Mouse (Mus musculus): Measurements from ENCODE around the gene Olfr1309. TPM values are rescaled to one million over a fixed set of nuclear protein-coding genes. Genes with fewer than 3 reads are reported as not detected.

Gene Olfr1309
- polyA plus RNA-seq, 2 experiments, result not detected

DNA sequence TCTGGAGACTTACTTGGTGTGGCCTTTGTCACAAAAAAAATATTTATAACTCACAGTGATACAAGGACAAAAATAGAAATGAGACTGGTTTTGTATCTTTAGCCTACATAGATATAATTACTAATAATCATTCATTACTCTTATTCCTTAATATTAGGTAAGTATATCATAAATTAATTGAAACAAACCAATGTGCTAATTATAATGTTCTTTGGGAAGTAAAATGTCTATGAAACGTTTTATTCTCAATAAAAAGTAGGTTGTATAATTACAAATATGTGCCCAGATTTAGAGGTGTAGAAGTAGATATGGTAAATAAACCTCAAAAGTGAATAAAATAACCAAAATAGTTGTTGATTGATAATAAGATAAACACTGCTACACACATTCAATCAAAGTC lies 25.2 kb downstream of the Olfr1309 start, which contains the start of gene Olfr1308:
Olfr1308 (minus strand) TSS at position 101 of the 400 bp plus-strand sequence.
- Histone ChIP-seq H3K4me3 (ENCODE audit: insufficient read depth in 1 of 2, low read depth in 2 of 2, low read length in 2 of 2) (no peak within 1 kb of the TSS), H3K4me1 (replicated peaks; ENCODE audit: control insufficient read depth in 2 of 2, insufficient read depth in 2 of 2, low read length in 1 of 2) (no peaks in the 10 kb centered on the region), H3K9ac (replicated peaks) (no peak within 1 kb of the TSS), H3K9me3 (ENCODE audit: control insufficient read depth, low read length) (no peaks in the 10 kb centered on the region), H3K27ac (no peak within 1 kb of the TSS), H3K27me3 (ENCODE audit: control insufficient read depth, insufficient read depth, low read length) (no peaks in the 10 kb centered on the region), H3K4me2 (ENCODE audit: low read depth) (no peak within 1 kb of the TSS), H3K36me3 (replicated peaks; ENCODE audit: control insufficient read depth, insufficient read depth, low read depth) (no peaks in the 10 kb centered on the region)
- no peak for TF ChIP-seq CTCF (IDR thresholded peaks at IDR 0.05; ENCODE audit: low read depth)
- TF ChIP-seq EP300 (IDR thresholded peaks at IDR 0.05; ENCODE audit: low read depth), result no peak
- DNase-seq (ENCODE audit: low read depth in 3 of 3, low spot score in 3 of 3) (no peak), ATAC-seq (ENCODE audit: insufficient read depth) (no peak)
- 17% methylated on average over 1 of the region's 1 CpGs for WGBS (ENCODE audit: insufficient replicate concordance)

- Histone ChIP-seq H3K36me3 (replicated peaks; ENCODE audit: control insufficient read depth, insufficient read depth, low read depth) (no peaks in the 10 kb centered on the region), H3K4me2 (ENCODE audit: low read depth) (no peak within 1 kb of the TSS), H3K9me3 (ENCODE audit: control insufficient read depth, low read length) (no peaks in the 10 kb centered on the region), H3K27ac (no peak within 1 kb of the TSS), H3K4me3 (ENCODE audit: insufficient read depth in 1 of 2, low read depth in 2 of 2, low read length in 2 of 2) (no peak within 1 kb of the TSS), H3K4me1 (replicated peaks; ENCODE audit: control insufficient read depth in 2 of 2, insufficient read depth in 2 of 2, low read length in 1 of 2) (no peaks in the 10 kb centered on the region), H3K27me3 (ENCODE audit: control insufficient read depth, insufficient read depth, low read length) (no peaks in the 10 kb centered on the region), H3K9ac (replicated peaks) (no peak within 1 kb of the TSS)
- DNase-seq (ENCODE audit: low read depth in 3 of 3, low spot score in 3 of 3) (no peak), ATAC-seq (ENCODE audit: insufficient read depth) (no peak)
- TF ChIP-seq CTCF (IDR thresholded peaks at IDR 0.05; ENCODE audit: low read depth) (no peak), EP300 (IDR thresholded peaks at IDR 0.05; ENCODE audit: low read depth) (no peak)
- whole genome bisulfite sequencing (ENCODE audit: insufficient replicate concordance), result 51% methylated on average over 1 of the region's 1 CpGs
Measured at GRCm38 (mm10) chr2:111949340-111949739, 40.7 kb downstream of the Olfr1309 start, which contains the start of gene Olfr1307. TSS of gene Olfr1307 (minus strand) at chr2:111949440.

Other genes starting within 250 kb of the Olfr1309 start
- not detected in 2 replicates for gene Olfr1301, start 239.3 kb downstream of the Olfr1309 start, polyA plus RNA-seq (2012; rRNA removed)
- gene Olfr1301, start 239.3 kb downstream of the Olfr1309 start, polyA plus RNA-seq (2014; fragmentation: Nextera tagmentation; extraction: Ambion mirVana), result not detected in 2 replicates
- gene Olfr1302, start 212.9 kb downstream of the Olfr1309 start, polyA plus RNA-seq (2012; rRNA removed), result not detected in 2 replicates
- gene Olfr1302, start 212.9 kb downstream of the Olfr1309 start, polyA plus RNA-seq (2014; fragmentation: Nextera tagmentation; extraction: Ambion mirVana), result not detected in 2 replicates
- not detected in 2 replicates for gene Olfr1303, start 169.9 kb downstream of the Olfr1309 start, polyA plus RNA-seq (2012; rRNA removed)
- gene Olfr1303, start 169.9 kb downstream of the Olfr1309 start, polyA plus RNA-seq (2014; fragmentation: Nextera tagmentation; extraction: Ambion mirVana), result not detected in 2 replicates
- gene Olfr1305, start 113.1 kb downstream of the Olfr1309 start, polyA plus RNA-seq (2012; rRNA removed), result not detected in 2 replicates
- not detected in 2 replicates for gene Olfr1305, start 113.1 kb downstream of the Olfr1309 start, polyA plus RNA-seq (2014; fragmentation: Nextera tagmentation; extraction: Ambion mirVana)
- gene Olfr1306, start 74.0 kb downstream of the Olfr1309 start, polyA plus RNA-seq (2012; rRNA removed), result not detected in 2 replicates
- not detected in 2 replicates for gene Olfr1306, start 74.0 kb downstream of the Olfr1309 start, polyA plus RNA-seq (2014; fragmentation: Nextera tagmentation; extraction: Ambion mirVana)
- not detected in 2 replicates for gene Olfr1307, start 40.8 kb downstream of the Olfr1309 start, polyA plus RNA-seq (2012; rRNA removed)
- gene Olfr1307, start 40.8 kb downstream of the Olfr1309 start, polyA plus RNA-seq (2014; fragmentation: Nextera tagmentation; extraction: Ambion mirVana), result not detected in 2 replicates
- not detected in 2 replicates for gene Olfr1308, start 25.3 kb downstream of the Olfr1309 start, polyA plus RNA-seq (2012; rRNA removed)
- gene Olfr1308, start 25.3 kb downstream of the Olfr1309 start, polyA plus RNA-seq (2014; fragmentation: Nextera tagmentation; extraction: Ambion mirVana), result not detected in 2 replicates
- gene Olfr1310, start 22.4 kb upstream of the Olfr1309 start, polyA plus RNA-seq (2012; rRNA removed), result not detected in 2 replicates
- gene Olfr1310, start 22.4 kb upstream of the Olfr1309 start, polyA plus RNA-seq (2014; fragmentation: Nextera tagmentation; extraction: Ambion mirVana), result not detected in 2 replicates
- gene Olfr1311, start 34.1 kb upstream of the Olfr1309 start, polyA plus RNA-seq (2012; rRNA removed), result not detected in 2 replicates
- gene Olfr1311, start 34.1 kb upstream of the Olfr1309 start, polyA plus RNA-seq (2014; fragmentation: Nextera tagmentation; extraction: Ambion mirVana), result not detected in 2 replicates
- not detected in 2 replicates for gene Olfr1312, start 60.0 kb upstream of the Olfr1309 start, polyA plus RNA-seq (2012; rRNA removed)
- gene Olfr1312, start 60.0 kb upstream of the Olfr1309 start, polyA plus RNA-seq (2014; fragmentation: Nextera tagmentation; extraction: Ambion mirVana), result not detected in 2 replicates
- gene Olfr1313, start 87.6 kb upstream of the Olfr1309 start, polyA plus RNA-seq (2012; rRNA removed), result not detected in 2 replicates
- not detected in 2 replicates for gene Olfr1313, start 87.6 kb upstream of the Olfr1309 start, polyA plus RNA-seq (2014; fragmentation: Nextera tagmentation; extraction: Ambion mirVana)
- gene Olfr1314, start 106.5 kb upstream of the Olfr1309 start, polyA plus RNA-seq (2012; rRNA removed), result not detected in 2 replicates
- not detected in 2 replicates for gene Olfr1314, start 106.5 kb upstream of the Olfr1309 start, polyA plus RNA-seq (2014; fragmentation: Nextera tagmentation; extraction: Ambion mirVana)
- not detected in 2 replicates for gene Olfr1315-ps1, start 125.2 kb upstream of the Olfr1309 start, polyA plus RNA-seq (2012; rRNA removed)
- not detected in 2 replicates for gene Olfr1315-ps1, start 125.2 kb upstream of the Olfr1309 start, polyA plus RNA-seq (2014; fragmentation: Nextera tagmentation; extraction: Ambion mirVana)
- not detected in 2 replicates for gene Olfr1316, start 144.7 kb upstream of the Olfr1309 start, polyA plus RNA-seq (2012; rRNA removed)
- not detected in 2 replicates for gene Olfr1316, start 144.7 kb upstream of the Olfr1309 start, polyA plus RNA-seq (2014; fragmentation: Nextera tagmentation; extraction: Ambion mirVana)
- gene Olfr1317, start 150.0 kb upstream of the Olfr1309 start, polyA plus RNA-seq (2012; rRNA removed), result not detected in 2 replicates
- not detected in 2 replicates for gene Olfr1317, start 150.0 kb upstream of the Olfr1309 start, polyA plus RNA-seq (2014; fragmentation: Nextera tagmentation; extraction: Ambion mirVana)
- gene Olfr1318, start 163.9 kb upstream of the Olfr1309 start, polyA plus RNA-seq (2012; rRNA removed), result not detected in 2 replicates
- gene Olfr1318, start 163.9 kb upstream of the Olfr1309 start, polyA plus RNA-seq (2014; fragmentation: Nextera tagmentation; extraction: Ambion mirVana), result not detected in 2 replicates
- gene Lpcat4, start 249.2 kb upstream of the Olfr1309 start, polyA plus RNA-seq (2012; rRNA removed), result 2.4 and 2.9 TPM in 2 replicates
- gene Lpcat4, start 249.2 kb upstream of the Olfr1309 start, polyA plus RNA-seq (2014; fragmentation: Nextera tagmentation; extraction: Ambion mirVana), result 1.9 and 2.1 TPM in 2 replicates

All from liver, embryonic 14.5 days (tissue).